ENCODE assay signal across 10 mouse cellular contexts in genomic region chr11:70227661-70228245, GRCm38 (mm10). TPM values are rescaled to one million over a fixed set of nuclear protein-coding genes. Genes with fewer than 3 reads are reported as not detected.
A peak's percentile ranks its signal among the peaks of the same experiment; 100 is the strongest.
DNase-seq lines count a peak whose midpoint lies in the region; ATAC-seq and TF ChIP-seq lines count a peak whose summit lies in the region.
"Had no signal": no experiment of that assay in that cellular context is flagged by ENCODE, and none has a peak within 500 bp of the region (broad histone marks: within the 10 kb centered on the region; RNA-seq: fewer than 3 reads in every experiment).

No protein-coding gene starts in this region.

- peaks cover 55% of the 10 kb centered on the region for H3K27me3 ChIP-seq in heart, embryonic 11.5 days (ENCODE audit: control insufficient read depth, insufficient read depth, low read length)
- peaks cover 70% of the 10 kb centered on the region for H3K27me3 ChIP-seq in E14TG2a.4 (ENCODE audit: insufficient read depth, low read length)
- H3K27me3 ChIP-seq in embryonic facial prominence, embryonic 15.5 days = peaks cover 70% of the 10 kb centered on the region
- H3K27me3 ChIP-seq in limb, embryonic 11.5 days (ENCODE audit: control insufficient read depth, insufficient read depth, low read length) = peaks cover 55% of the 10 kb centered on the region

- intact Hi-C loops in heart, postnatal 14 days (cut with DNase I) = no loop called here
- intact Hi-C loops in left cerebral cortex, postnatal 25 days (cut with DNase I) = no loop called here

- H3K4me3 ChIP-seq in heart, embryonic 11.5 days (ENCODE audit: low read depth, low read length) = peak overlapping the region; percentile 48
- H3K4me3 ChIP-seq in E14TG2a.4 (replicated peaks; ENCODE audit: low read length) = 0 out of 2 replicates have a peak overlapping the region, but pooled peaks have one; percentile 79
- H3K4me3 ChIP-seq in embryonic facial prominence, embryonic 15.5 days (replicated peaks) = peak overlapping the region; percentile 34
- H3K4me3 ChIP-seq in limb, embryonic 11.5 days (ENCODE audit: low read depth, low read length) = no peak overlapping the region

- no peak for ATAC-seq in heart, embryonic 11.5 days (replicated peaks; ENCODE audit: insufficient number of reproducible peaks, low FRiP score, low TSS enrichment)
- ATAC-seq in embryonic facial prominence, embryonic 15.5 days (ENCODE audit: insufficient number of reproducible peaks, low FRiP score, low TSS enrichment, low read depth) = no peak
- no peak for ATAC-seq in limb, embryonic 11.5 days (ENCODE audit: insufficient number of reproducible peaks, low FRiP score, low TSS enrichment, low read depth)
- no peak for ATAC-seq in inflammation-experienced regulatory T-cells, adult 6 months

- peak overlapping the region; percentile 75; the same call in 1 of the 2 replicates for H3K9ac ChIP-seq in heart, embryonic 11.5 days (ENCODE audit: low read depth, low read length)
- no peak overlapping the region for H3K9ac ChIP-seq in embryonic facial prominence, embryonic 15.5 days
- no peak overlapping the region for H3K9ac ChIP-seq in limb, embryonic 11.5 days (ENCODE audit: low read length)

- WGBS in heart, embryonic 11.5 days (ENCODE audit: insufficient replicate concordance) = 71% methylated on average over 4 of the region's 4 CpGs
- WGBS in embryonic facial prominence, embryonic 15.5 days = 83% methylated on average over 4 of the region's 4 CpGs
- 85% methylated on average over 4 of the region's 4 CpGs for WGBS in limb, embryonic 11.5 days

- H3K4me1 ChIP-seq in heart, embryonic 11.5 days (ENCODE audit: control insufficient read depth, insufficient read depth, low read length) = peaks cover 43% of the 10 kb centered on the region
- H3K4me1 ChIP-seq in E14TG2a.4 (replicated peaks; ENCODE audit: low read depth, low read length) = peaks cover 88% of the 10 kb centered on the region
- peaks cover 42% of the 10 kb centered on the region for H3K4me1 ChIP-seq in embryonic facial prominence, embryonic 15.5 days
- peaks cover 12% of the 10 kb centered on the region for H3K4me1 ChIP-seq in limb, embryonic 11.5 days (ENCODE audit: control insufficient read depth, insufficient read depth, low read length)

- H3K4me2 ChIP-seq in heart, embryonic 11.5 days = peak overlapping the region; percentile 68
- peak overlapping the region; percentile 51; the same call in 1 of the 2 replicates for H3K4me2 ChIP-seq in embryonic facial prominence, embryonic 15.5 days (replicated peaks)
- peak overlapping the region; percentile 0; the same call in 1 of the 2 replicates for H3K4me2 ChIP-seq in limb, embryonic 11.5 days (ENCODE audit: low read depth, severe bottlenecking)

- H3K36me3 ChIP-seq in heart, embryonic 11.5 days (ENCODE audit: control insufficient read depth, insufficient read depth, low read length) = no peaks in the 10 kb centered on the region
- peaks cover 22% of the 10 kb centered on the region for H3K36me3 ChIP-seq in E14TG2a.4 (ENCODE audit: insufficient read depth, low read length)
- H3K36me3 ChIP-seq in embryonic facial prominence, embryonic 15.5 days = no peaks in the 10 kb centered on the region
- no peaks in the 10 kb centered on the region for H3K36me3 ChIP-seq in limb, embryonic 11.5 days (ENCODE audit: control insufficient read depth, insufficient read depth, low read length)

- no peak for TF ChIP-seq CTCF in E14TG2a.4 (conservative IDR thresholded peaks at IDR 0.05; ENCODE audit: low read length)

- no peak for DNase-seq in heart, postnatal 14 days
- no peak for DNase-seq in limb, embryonic 11.5 days (ENCODE audit: low spot score)
- no peak for DNase-seq in left cerebral cortex, postnatal 25 days (ENCODE audit: low spot score in 2 of 2)
- DNase-seq in spleen, postnatal 10 days (ENCODE audit: low spot score in 2 of 2) = no peak
- DNase-seq: thymus, adult 2 months had no signal

- no peaks in the 10 kb centered on the region for H3K9me3 ChIP-seq in heart, embryonic 11.5 days (replicated peaks; ENCODE audit: control insufficient read depth, low read length)
- no peaks in the 10 kb centered on the region for H3K9me3 ChIP-seq in E14TG2a.4 (ENCODE audit: low read length)
- no peaks in the 10 kb centered on the region for H3K9me3 ChIP-seq in embryonic facial prominence, embryonic 15.5 days (replicated peaks)
- no peaks in the 10 kb centered on the region for H3K9me3 ChIP-seq in limb, embryonic 11.5 days (ENCODE audit: control insufficient read depth, low read length)
- H3K9me3 ChIP-seq: G1E had no signal

- H3K27ac ChIP-seq in heart, embryonic 11.5 days (ENCODE audit: low read depth, low read length) = 0 out of 2 replicates have a peak overlapping the region, but pooled peaks have one; percentile 18
- no peak overlapping the region for H3K27ac ChIP-seq in embryonic facial prominence, embryonic 15.5 days (replicated peaks)
- H3K27ac ChIP-seq in limb, embryonic 11.5 days (replicated peaks; ENCODE audit: low read depth, low read length) = no peak overlapping the region

RNA-seq across cellular contexts. Expression of gene Bcl6b, which starts 1.8 kb away (rescaled TPM):
- 11.9 and 13.0 TPM in 2 replicates for polyA plus RNA-seq in heart, embryonic 11.5 days (2014; fragmentation: Nextera tagmentation; extraction: Ambion mirVana)
- 10 to 100 TPM; 26.1 to 32.5 TPM for total RNA-seq in heart, postnatal 14 days (2021)
- polyA plus RNA-seq in embryonic facial prominence, embryonic 15.5 days (2015; fragmentation: Nextera tagmentation; extraction: Ambion mirVana) = 11.9 and 12.4 TPM in 2 replicates
- 7.3 and 7.5 TPM in 2 replicates for polyA plus RNA-seq in limb, embryonic 11.5 days (2014; fragmentation: Nextera tagmentation; extraction: Ambion mirVana)
- under 1 TPM in 1 of 3 experiments, not detected in 2; 0.39 TPM for polyA plus RNA-seq in inflammation-experienced regulatory T-cells, adult 6 months (2017; shearing (Covaris generic))
- total RNA-seq in left cerebral cortex, postnatal 25 days (2021) = 1 to 10 TPM; 1.7 to 2.2 TPM
- polyA plus RNA-seq: G1E had no signal

RNA-seq across cellular contexts. Expression of gene Slc16a13, which starts 6.9 kb away (rescaled TPM):
- 7.6 and 7.8 TPM in 2 replicates for polyA plus RNA-seq in heart, embryonic 11.5 days (2014; fragmentation: Nextera tagmentation; extraction: Ambion mirVana)
- 1 to 10 TPM; 4.2 to 5.8 TPM for total RNA-seq in heart, postnatal 14 days (2021)
- polyA plus RNA-seq in embryonic facial prominence, embryonic 15.5 days (2015; fragmentation: Nextera tagmentation; extraction: Ambion mirVana) = 10.3 and 13.2 TPM in 2 replicates
- 17.0 and 17.8 TPM in 2 replicates for polyA plus RNA-seq in limb, embryonic 11.5 days (2014; fragmentation: Nextera tagmentation; extraction: Ambion mirVana)
- polyA plus RNA-seq in inflammation-experienced regulatory T-cells, adult 6 months (2017; shearing (Covaris generic)) = 1 to 10 TPM; 2.3 to 4.3 (median 3.2) TPM
- 1 to 10 TPM; 7.0 to 8.3 TPM for total RNA-seq in left cerebral cortex, postnatal 25 days (2021)

RNA-seq across cellular contexts. Expression of gene 0610010K14Rik, which starts 10.0 kb away (rescaled TPM):
- polyA plus RNA-seq in heart, embryonic 11.5 days (2014; fragmentation: Nextera tagmentation; extraction: Ambion mirVana) = 129 and 132 TPM in 2 replicates
- total RNA-seq in heart, postnatal 14 days (2021) = 10 to 100 TPM; 34.7 to 38.4 TPM
- 157 and 177 TPM in 2 replicates for polyA plus RNA-seq in embryonic facial prominence, embryonic 15.5 days (2015; fragmentation: Nextera tagmentation; extraction: Ambion mirVana)
- 216 and 218 TPM in 2 replicates for polyA plus RNA-seq in limb, embryonic 11.5 days (2014; fragmentation: Nextera tagmentation; extraction: Ambion mirVana)
- 100 to 1,000 TPM; 133 to 147 (median 134) TPM for polyA plus RNA-seq in inflammation-experienced regulatory T-cells, adult 6 months (2017; shearing (Covaris generic))
- total RNA-seq in left cerebral cortex, postnatal 25 days (2021) = 10 to 100 TPM; 45.9 to 47.1 TPM

RNA-seq across cellular contexts. Expression of gene Gm21988, which starts 11.9 kb away (rescaled TPM):
- 7.7 and 9.3 TPM in 2 replicates for polyA plus RNA-seq in heart, embryonic 11.5 days (2014; fragmentation: Nextera tagmentation; extraction: Ambion mirVana)
- 1 to 10 TPM; 3.1 to 3.2 TPM for total RNA-seq in heart, postnatal 14 days (2021)
- 9.5 and 12.0 TPM in 2 replicates for polyA plus RNA-seq in embryonic facial prominence, embryonic 15.5 days (2015; fragmentation: Nextera tagmentation; extraction: Ambion mirVana)
- polyA plus RNA-seq in limb, embryonic 11.5 days (2014; fragmentation: Nextera tagmentation; extraction: Ambion mirVana) = 8.2 and 10.5 TPM in 2 replicates
- polyA plus RNA-seq in inflammation-experienced regulatory T-cells, adult 6 months (2017; shearing (Covaris generic)) = 10 to 100 TPM in 1 of 3 experiments, 1 to 10 TPM in 2; 2.7 to 11.1 (median 6.1) TPM
- total RNA-seq in left cerebral cortex, postnatal 25 days (2021) = 1 to 10 TPM; 5.2 to 6.0 TPM

RNA-seq across cellular contexts. Expression of gene Rnasek, which starts 11.9 kb away (rescaled TPM):
- polyA plus RNA-seq in heart, embryonic 11.5 days (2014; fragmentation: Nextera tagmentation; extraction: Ambion mirVana) = 170 and 183 TPM in 2 replicates
- total RNA-seq in heart, postnatal 14 days (2021) = 10 to 100 TPM; 89.0 to 96.3 TPM
- 231 and 240 TPM in 2 replicates for polyA plus RNA-seq in embryonic facial prominence, embryonic 15.5 days (2015; fragmentation: Nextera tagmentation; extraction: Ambion mirVana)
- polyA plus RNA-seq in limb, embryonic 11.5 days (2014; fragmentation: Nextera tagmentation; extraction: Ambion mirVana) = 94.1 and 94.6 TPM in 2 replicates
- polyA plus RNA-seq in inflammation-experienced regulatory T-cells, adult 6 months (2017; shearing (Covaris generic)) = 100 to 1,000 TPM; 207 to 275 (median 255) TPM
- 100 to 1,000 TPM; 261 to 273 TPM for total RNA-seq in left cerebral cortex, postnatal 25 days (2021)

Comparison
In these comparisons a context has a peak if more than half of its experiments do, and no peak if none do; other contexts are left out.
1. H3K4me2 ChIP-seq: peak in every context shown above with its lines; median percentile 68 in heart, embryonic 11.5 days; 51 in embryonic facial prominence, embryonic 15.5 days; 0 in limb, embryonic 11.5 days.